ENCODE assay signal across 11 mouse cellular contexts in genomic region chr4:133199743-133200142, GRCm38 (mm10). TPM values are rescaled to one million over a fixed set of nuclear protein-coding genes. Genes with fewer than 3 reads are reported as not detected.
A peak's percentile ranks its signal among the peaks of the same experiment; 100 is the strongest.
DNase-seq lines count a peak whose midpoint lies in the region; ATAC-seq and TF ChIP-seq lines count a peak whose summit lies in the region.
"Had no signal": no experiment of that assay in that cellular context is flagged by ENCODE, and none has a peak within 500 bp of the region (broad histone marks: within the 10 kb centered on the region; RNA-seq: fewer than 3 reads in every experiment).

No protein-coding gene starts in this region.

- H3K9me3 ChIP-seq in forebrain, embryonic 10.5 days = no peaks in the 10 kb centered on the region
- H3K9me3 ChIP-seq in forebrain, embryonic 14.5 days (replicated peaks; ENCODE audit: control insufficient read depth, low read length) = no peaks in the 10 kb centered on the region
- H3K9me3 ChIP-seq in hindbrain, embryonic 14.5 days (ENCODE audit: control insufficient read depth, low read length) = no peaks in the 10 kb centered on the region
- no peaks in the 10 kb centered on the region for H3K9me3 ChIP-seq in hindbrain, embryonic 11.5 days (ENCODE audit: control insufficient read depth, low read length)
- no peaks in the 10 kb centered on the region for H3K9me3 ChIP-seq in E14TG2a.4 (ENCODE audit: low read length)
- no peaks in the 10 kb centered on the region for H3K9me3 ChIP-seq in intestine, postnatal 0 days (ENCODE audit: control insufficient read depth)

- H3K36me3 ChIP-seq in forebrain, embryonic 10.5 days (replicated peaks) = peaks cover 23% of the 10 kb centered on the region
- peaks cover 17% of the 10 kb centered on the region for H3K36me3 ChIP-seq in forebrain, embryonic 14.5 days (ENCODE audit: control insufficient read depth, insufficient read depth, low read length)
- H3K36me3 ChIP-seq in hindbrain, embryonic 14.5 days (replicated peaks; ENCODE audit: control insufficient read depth, insufficient read depth) = peaks cover 12% of the 10 kb centered on the region
- H3K36me3 ChIP-seq in hindbrain, embryonic 11.5 days (ENCODE audit: control insufficient read depth, insufficient read depth, low read length) = no peaks in the 10 kb centered on the region
- H3K36me3 ChIP-seq in E14TG2a.4 (ENCODE audit: insufficient read depth, low read length) = peaks cover 41% of the 10 kb centered on the region
- H3K36me3 ChIP-seq in intestine, postnatal 0 days (ENCODE audit: control insufficient read depth, insufficient read depth) = peaks cover 12% of the 10 kb centered on the region

- no peak overlapping the region for H3K4me2 ChIP-seq in forebrain, embryonic 14.5 days (ENCODE audit: low read length)
- H3K4me2 ChIP-seq in hindbrain, embryonic 14.5 days (replicated peaks) = no peak overlapping the region
- H3K4me2 ChIP-seq in hindbrain, embryonic 11.5 days (replicated peaks; ENCODE audit: low read depth, low read length) = no peak overlapping the region
- no peak overlapping the region for H3K4me2 ChIP-seq in intestine, postnatal 0 days (replicated peaks; ENCODE audit: low read depth)

- peaks cover 81% of the 10 kb centered on the region for H3K4me1 ChIP-seq in forebrain, embryonic 10.5 days
- peaks cover 42% of the 10 kb centered on the region for H3K4me1 ChIP-seq in forebrain, embryonic 14.5 days (ENCODE audit: control insufficient read depth, insufficient read depth, low read length)
- peaks cover 65% of the 10 kb centered on the region for H3K4me1 ChIP-seq in hindbrain, embryonic 14.5 days (replicated peaks; ENCODE audit: control insufficient read depth, insufficient read depth, low read length)
- peaks cover 25% of the 10 kb centered on the region for H3K4me1 ChIP-seq in hindbrain, embryonic 11.5 days (replicated peaks; ENCODE audit: control insufficient read depth, insufficient read depth, low read length)
- peaks cover 80% of the 10 kb centered on the region for H3K4me1 ChIP-seq in E14TG2a.4 (replicated peaks; ENCODE audit: low read depth, low read length)
- peaks cover 14% of the 10 kb centered on the region for H3K4me1 ChIP-seq in intestine, postnatal 0 days (replicated peaks; ENCODE audit: control insufficient read depth, insufficient read depth, low read length)

- no peak for TF ChIP-seq CTCF in E14TG2a.4 (conservative IDR thresholded peaks at IDR 0.05; ENCODE audit: low read length)
- TF ChIP-seq CTCF in intestine, postnatal 0 days (IDR thresholded peaks at IDR 0.05; ENCODE audit: low read depth) = no peak

- no peak for DNase-seq in forebrain, embryonic 10.5 days (ENCODE audit: extremely low spot score, low spot score)
- no peak for DNase-seq in forebrain, embryonic 14.5 days (ENCODE audit: low spot score)
- no peak for DNase-seq in hindbrain, embryonic 14.5 days (ENCODE audit: low spot score)
- no peak for DNase-seq in hindbrain, embryonic 11.5 days (ENCODE audit: low spot score)
- no peak for DNase-seq in spleen, postnatal 4 days (ENCODE audit: low spot score in 2 of 2)

- no peak for ATAC-seq in forebrain, embryonic 14.5 days
- ATAC-seq in hindbrain, embryonic 14.5 days (ENCODE audit: low FRiP score) = no peak
- ATAC-seq in hindbrain, embryonic 11.5 days (ENCODE audit: low FRiP score) = no peak
- no peak for ATAC-seq in intestine, postnatal 0 days
- no peak for ATAC-seq in granulocyte monocyte progenitor cell, adult 5-6 weeks (replicated peaks; ENCODE audit: poor library complexity, severe bottlenecking)

- no peak overlapping the region for H3K4me3 ChIP-seq in forebrain, embryonic 10.5 days
- no peak overlapping the region for H3K4me3 ChIP-seq in forebrain, embryonic 14.5 days (ENCODE audit: low read depth, low read length)
- H3K4me3 ChIP-seq in hindbrain, embryonic 14.5 days (replicated peaks; ENCODE audit: low read length) = no peak overlapping the region
- no peak overlapping the region for H3K4me3 ChIP-seq in hindbrain, embryonic 11.5 days (ENCODE audit: low read depth, low read length)
- H3K4me3 ChIP-seq in E14TG2a.4 (replicated peaks; ENCODE audit: low read length) = peak overlapping the region; percentile 54
- no peak overlapping the region for H3K4me3 ChIP-seq in intestine, postnatal 0 days (ENCODE audit: low read depth, low read length)

- H3K27me3 ChIP-seq in forebrain, embryonic 10.5 days (ENCODE audit: poor library complexity, severe bottlenecking) = peaks cover 6% of the 10 kb centered on the region; the same call in 1 of the 2 replicates
- no peaks in the 10 kb centered on the region for H3K27me3 ChIP-seq in forebrain, embryonic 14.5 days (replicated peaks; ENCODE audit: control insufficient read depth, insufficient read depth, low read length)
- no peaks in the 10 kb centered on the region for H3K27me3 ChIP-seq in hindbrain, embryonic 14.5 days (ENCODE audit: control insufficient read depth, insufficient read depth, low read length)
- no peaks in the 10 kb centered on the region for H3K27me3 ChIP-seq in hindbrain, embryonic 11.5 days (ENCODE audit: control insufficient read depth, insufficient read depth, low read length)
- no peaks in the 10 kb centered on the region for H3K27me3 ChIP-seq in E14TG2a.4 (ENCODE audit: insufficient read depth, low read length)
- no peaks in the 10 kb centered on the region for H3K27me3 ChIP-seq in intestine, postnatal 0 days (replicated peaks; ENCODE audit: control insufficient read depth, insufficient read depth, low read length)

- 68% methylated on average over 6 of the region's 6 CpGs for WGBS in forebrain, embryonic 10.5 days
- WGBS in forebrain, embryonic 14.5 days = 73% methylated on average over 6 of the region's 6 CpGs
- WGBS in hindbrain, embryonic 14.5 days = 69% methylated on average over 6 of the region's 6 CpGs
- WGBS in hindbrain, embryonic 11.5 days = 71% methylated on average over 6 of the region's 6 CpGs
- WGBS in intestine, postnatal 0 days = 68% methylated on average over 6 of the region's 6 CpGs

- H3K27ac ChIP-seq in forebrain, embryonic 10.5 days = peak overlapping the region; percentile 51; the same call in 1 of the 2 replicates
- no peak overlapping the region for H3K27ac ChIP-seq in forebrain, embryonic 14.5 days (ENCODE audit: low read depth, low read length)
- H3K27ac ChIP-seq in hindbrain, embryonic 14.5 days = peak overlapping the region; percentile 69; the same call in 1 of the 2 replicates
- H3K27ac ChIP-seq in hindbrain, embryonic 11.5 days (ENCODE audit: low read depth, low read length) = no peak overlapping the region
- peak overlapping the region; percentile 57; the same call in 1 of the 2 replicates for H3K27ac ChIP-seq in intestine, postnatal 0 days (ENCODE audit: low read depth, low read length)

- no peak overlapping the region for H3K9ac ChIP-seq in forebrain, embryonic 14.5 days (ENCODE audit: low read length)
- H3K9ac ChIP-seq in hindbrain, embryonic 14.5 days = 0 out of 2 replicates have a peak overlapping the region, but pooled peaks have one; percentile 9
- no peak overlapping the region for H3K9ac ChIP-seq in hindbrain, embryonic 11.5 days (ENCODE audit: low read depth, low read length)
- H3K9ac ChIP-seq in intestine, postnatal 0 days (ENCODE audit: low read depth, low read length) = no peak overlapping the region

RNA-seq across cellular contexts. Expression of gene Cd164l2, which starts 12.2 kb away (rescaled TPM):
- polyA plus RNA-seq in forebrain, embryonic 10.5 days (2016; fragmentation: Nextera tagmentation; extraction: Ambion mirVana) = 1.2 and 2.5 TPM in 2 replicates
- polyA plus RNA-seq in forebrain, embryonic 14.5 days (2014; fragmentation: Nextera tagmentation; extraction: Ambion mirVana) = 0.43 and 1.4 TPM in 2 replicates
- polyA plus RNA-seq in hindbrain, embryonic 14.5 days (2014; fragmentation: Nextera tagmentation; extraction: Ambion mirVana) = 2.2 TPM in 2 replicates
- 0.91 and 0.93 TPM in 2 replicates for polyA plus RNA-seq in hindbrain, embryonic 11.5 days (2014; fragmentation: Nextera tagmentation; extraction: Ambion mirVana)
- polyA plus RNA-seq in intestine, postnatal 0 days (2015; fragmentation: Nextera tagmentation; extraction: Ambion mirVana) = 0.58 and 0.94 TPM in 2 replicates
- total RNA-seq in granulocyte monocyte progenitor cell, adult 5-6 weeks (2014; fragmentation: Nextera tagmentation) = not detected in 2 replicates
- not detected in 2 replicates for total RNA-seq in granulocyte monocyte progenitor cell, adult 5-6 weeks (2017)
- total RNA-seq: liver, adult 2 months; megakaryocyte-erythroid progenitor cell, adult 5-6 weeks had no signal
- polyA plus RNA-seq: liver, adult 2 months had no signal

RNA-seq across cellular contexts. Expression of gene Gpr3, which starts 12.6 kb away (rescaled TPM):
- polyA plus RNA-seq in forebrain, embryonic 10.5 days (2016; fragmentation: Nextera tagmentation; extraction: Ambion mirVana) = 0.06 and 0.27 TPM in 2 replicates
- polyA plus RNA-seq in forebrain, embryonic 14.5 days (2014; fragmentation: Nextera tagmentation; extraction: Ambion mirVana) = 0.62 and 1.1 TPM in 2 replicates
- 1.5 and 2.3 TPM in 2 replicates for polyA plus RNA-seq in hindbrain, embryonic 14.5 days (2014; fragmentation: Nextera tagmentation; extraction: Ambion mirVana)
- polyA plus RNA-seq in hindbrain, embryonic 11.5 days (2014; fragmentation: Nextera tagmentation; extraction: Ambion mirVana) = 0.19 and 0.50 TPM in 2 replicates
- polyA plus RNA-seq in intestine, postnatal 0 days (2015; fragmentation: Nextera tagmentation; extraction: Ambion mirVana) = 0.05 TPM in 1 of 2 replicates, not detected in the other
- total RNA-seq in granulocyte monocyte progenitor cell, adult 5-6 weeks (2014; fragmentation: Nextera tagmentation) = not detected in 2 replicates
- 0.36 TPM in 1 of 2 replicates, not detected in the other for total RNA-seq in granulocyte monocyte progenitor cell, adult 5-6 weeks (2017)
- total RNA-seq: gastrocnemius, postnatal 36 days; liver, adult 2 months; megakaryocyte-erythroid progenitor cell, adult 5-6 weeks had no signal
- polyA plus RNA-seq: liver, adult 2 months had no signal

RNA-seq across cellular contexts. Expression of gene Map3k6, which starts 40.9 kb away (rescaled TPM):
- 1.7 and 1.8 TPM in 2 replicates for polyA plus RNA-seq in forebrain, embryonic 10.5 days (2016; fragmentation: Nextera tagmentation; extraction: Ambion mirVana)
- polyA plus RNA-seq in forebrain, embryonic 14.5 days (2014; fragmentation: Nextera tagmentation; extraction: Ambion mirVana) = 1.1 and 1.7 TPM in 2 replicates
- polyA plus RNA-seq in hindbrain, embryonic 14.5 days (2014; fragmentation: Nextera tagmentation; extraction: Ambion mirVana) = 1.7 and 3.0 TPM in 2 replicates
- 2.7 and 3.0 TPM in 2 replicates for polyA plus RNA-seq in hindbrain, embryonic 11.5 days (2014; fragmentation: Nextera tagmentation; extraction: Ambion mirVana)
- polyA plus RNA-seq in intestine, postnatal 0 days (2015; fragmentation: Nextera tagmentation; extraction: Ambion mirVana) = 1.8 TPM in 2 replicates
- total RNA-seq in granulocyte monocyte progenitor cell, adult 5-6 weeks (2014; fragmentation: Nextera tagmentation) = 0.19 and 2.0 TPM in 2 replicates
- 3.7 and 4.1 TPM in 2 replicates for total RNA-seq in granulocyte monocyte progenitor cell, adult 5-6 weeks (2017)

Comparison
In these comparisons a context has a peak if more than half of its experiments do, and no peak if none do; other contexts are left out.
1. H3K27ac ChIP-seq: peak in forebrain, embryonic 10.5 days (single experiment), hindbrain, embryonic 14.5 days (single experiment) and intestine, postnatal 0 days (single experiment); none in forebrain, embryonic 14.5 days (single experiment) and hindbrain, embryonic 11.5 days (single experiment).